Mouse (Mus musculus) limb, embryonic 15.5 days (tissue): ENCODE data around the gene Mfn1. TPM values are rescaled to one million over a fixed set of nuclear protein-coding genes. Genes with fewer than 3 reads are reported as not detected.

Experiments used
- ATAC-seq: fragments of 200-750 bp; cut with Nextera tagmentation; 2 replicates; pipeline ENCODE4 v1.8.0; 2017; ENCODE audit warnings: low read depth, moderate TSS enrichment; ENCODE audit not compliant: insufficient number of reproducible peaks, low FRiP score, low TSS enrichment
- H3K27ac ChIP-seq: fragments of 300-500 bp; sonication (generic); 2 replicates; pipeline ENCODE4 v1.5.1; 2015; ENCODE audit warnings: moderate library complexity, mild to moderate bottlenecking, inconsistent platforms
- H3K27me3 ChIP-seq: fragments of 300-500 bp; sonication (generic); 2 replicates; pipeline ENCODE4 v1.6.1; 2015; ENCODE audit warnings: inconsistent platforms
- H3K36me3 ChIP-seq: fragments of 300-500 bp; sonication (generic); 2 replicates; pipeline ENCODE4 v1.6.1; 2015; ENCODE audit warnings: inconsistent platforms
- H3K4me1 ChIP-seq: fragments of 300-500 bp; sonication (generic); 2 replicates; pipeline ENCODE4 v1.6.1; 2015; ENCODE audit warnings: inconsistent platforms
- H3K4me2 ChIP-seq: fragments of 300-500 bp; sonication (generic); 2 replicates; pipeline ENCODE4 v1.6.1; 2015; ENCODE audit warnings: mild to moderate bottlenecking, inconsistent platforms
- H3K4me3 ChIP-seq: fragments of 300-500 bp; sonication (generic); 2 replicates; pipeline ENCODE4 v1.5.1; 2015; ENCODE audit warnings: mild to moderate bottlenecking, inconsistent platforms
- H3K9ac ChIP-seq: fragments of 300-500 bp; sonication (generic); 2 replicates; pipeline ENCODE4 v1.6.1; 2015; ENCODE audit warnings: inconsistent platforms
- H3K9me3 ChIP-seq: fragments of 300-500 bp; sonication (generic); 2 replicates; pipeline ENCODE4 v1.6.1; 2016; ENCODE audit warnings: inconsistent platforms
- WGBS: fragments of 180-500 bp; shearing (Covaris S2); methylation state at CpG from one replicate; pipeline ENCODE4 v1.1.7; 2015; 5-methylcytosine and 5-hydroxymethylcytosine counted together
- polyA plus RNA-seq: library from polyadenylated mRNA; unstranded; fragments of >200 nt; fragmentation: Nextera tagmentation; extraction: Ambion mirVana; gene quantifications from 2 replicates; pipeline ENCODE4 v1.2.1, GENCODE M21; 2015

Gene Mfn1
- polyA plus RNA-seq, 1 experiment from 2014 or later: 29.1 TPM

GRCm38 (mm10) chr3:32616331-32617052, 87.2 kb downstream of the Mfn1 start, which contains the start of gene Gnb4:
Gene Gnb4, minus strand, starts transcription at chr3:32616585.
- Histone ChIP-seq H3K4me2 (peak within 1 kb of the TSS; percentile 59), H3K4me3 (peak within 1 kb of the TSS; percentile 69), H3K27me3 (no peaks in the 10 kb centered on the region), H3K36me3 (no peaks in the 10 kb centered on the region; the same call in 1 of the 2 replicates), H3K27ac (peak within 1 kb of the TSS; percentile 87), H3K4me1 (peaks cover 8% of the 10 kb centered on the region), H3K9me3 (no peaks in the 10 kb centered on the region), H3K9ac (peak within 1 kb of the TSS; percentile 64)
- WGBS: 1% methylated on average over 59 of the region's 83 CpGs
- peak; percentile 88 for ATAC-seq

GRCm38 (mm10) chr3:32617053-32617642, 87.9 kb downstream of the Mfn1 start:
- 17% methylated on average over 16 of the region's 16 CpGs for WGBS
- peak overlapping the region; percentile 87 for H3K27ac ChIP-seq
- no peaks in the 10 kb centered on the region for H3K9me3 ChIP-seq
- peak; percentile 36; the same call in 1 of the 2 replicates for ATAC-seq
- H3K4me2 ChIP-seq: peak overlapping the region; percentile 59
- H3K4me3 ChIP-seq: peak overlapping the region; percentile 69
- no peaks in the 10 kb centered on the region; the same call in 1 of the 2 replicates for H3K36me3 ChIP-seq
- H3K9ac ChIP-seq: peak overlapping the region; percentile 64
- peaks cover 8% of the 10 kb centered on the region for H3K4me1 ChIP-seq
- no peaks in the 10 kb centered on the region for H3K27me3 ChIP-seq

GRCm38 (mm10) chr3:32621658-32622057, 92.4 kb downstream of the Mfn1 start:
- no peaks in the 10 kb centered on the region for H3K9me3 ChIP-seq
- no peak overlapping the region for H3K9ac ChIP-seq
- no peaks in the 10 kb centered on the region for H3K27me3 ChIP-seq
- H3K4me2 ChIP-seq: no peak overlapping the region
- 84% methylated on average over 1 of the region's 1 CpGs for WGBS
- H3K4me1 ChIP-seq: peaks cover 3% of the 10 kb centered on the region
- no peaks in the 10 kb centered on the region for H3K36me3 ChIP-seq
- no peak overlapping the region for H3K27ac ChIP-seq
- no peak for ATAC-seq
- H3K4me3 ChIP-seq: no peak overlapping the region

- no peak for ATAC-seq
- Histone ChIP-seq H3K9ac (no peak overlapping the region), H3K36me3 (no peaks in the 10 kb centered on the region), H3K27ac (no peak overlapping the region), H3K4me3 (no peak overlapping the region), H3K4me2 (no peak overlapping the region), H3K9me3 (no peaks in the 10 kb centered on the region), H3K4me1 (peaks cover 1% of the 10 kb centered on the region), H3K27me3 (no peaks in the 10 kb centered on the region)
- 84% methylated on average over 3 of the region's 3 CpGs for WGBS
Measured at GRCm38 (mm10) chr3:32622106-32622505, 92.8 kb downstream of the Mfn1 start.

GRCm38 (mm10) chr3:32628141-32628540, 98.9 kb downstream of the Mfn1 start:
- H3K9ac ChIP-seq: no peak overlapping the region
- no peak overlapping the region for H3K4me2 ChIP-seq
- no peak for ATAC-seq
- H3K9me3 ChIP-seq: no peaks in the 10 kb centered on the region
- no peak overlapping the region for H3K27ac ChIP-seq
- H3K27me3 ChIP-seq: no peaks in the 10 kb centered on the region
- 68% methylated on average over 7 of the region's 7 CpGs for WGBS
- no peak overlapping the region for H3K4me3 ChIP-seq
- H3K4me1 ChIP-seq: no peaks in the 10 kb centered on the region
- H3K36me3 ChIP-seq: no peaks in the 10 kb centered on the region

Other genes with a start within 250 kb of the Mfn1 start
- gene Zmat3, start 163.5 kb upstream of the Mfn1 start, polyA plus RNA-seq: 4.9 and 6.0 TPM in 2 replicates
- 7.3 and 11.1 TPM in 2 replicates for gene Pik3ca, start 131.8 kb upstream of the Mfn1 start, polyA plus RNA-seq
- not detected in 2 replicates for gene Kcnmb3, start 37.2 kb upstream of the Mfn1 start, polyA plus RNA-seq
- 34.8 and 36.0 TPM in 2 replicates for gene Zfp639, start 19.2 kb upstream of the Mfn1 start, polyA plus RNA-seq
- gene Gnb4, start 87.1 kb downstream of the Mfn1 start, polyA plus RNA-seq: 92.8 and 98.0 TPM in 2 replicates
- 113 and 117 TPM in 2 replicates for gene Actl6a, start 176.8 kb downstream of the Mfn1 start, polyA plus RNA-seq
- gene Ndufb5, start 207.5 kb downstream of the Mfn1 start, polyA plus RNA-seq: 263 and 276 TPM in 2 replicates
- 24.2 and 27.4 TPM in 2 replicates for gene Mrpl47, start 208.1 kb downstream of the Mfn1 start, polyA plus RNA-seq